Mouse (Mus musculus) bone marrow macrophage, adult 2 months (primary cell): Measurements from ENCODE around the gene Msgn1.

Source experiments
- CTCF ChIP-seq: IDR thresholded peaks from 2 replicates; pipeline ENCODE4 v1.5.1; 2012; ENCODE audit warnings: low read depth, mild to moderate bottlenecking, low read length, moderate library complexity
- POLR2A ChIP-seq: IDR thresholded peaks from 2 replicates; pipeline ENCODE4 v1.6.1; 2012; ENCODE audit warnings: mild to moderate bottlenecking, low read depth, low read length, borderline replicate concordance

GRCm38 (mm10) chr12:11226123-11226522 is 17.4 kb upstream of the Msgn1 start:
- TF ChIP-seq CTCF (no peak), POLR2A (no peak)
